Mouse (Mus musculus) megakaryocyte, embryonic 14.5 days (primary cell): Measurements from ENCODE around the gene Mccc2.

Experiments used
- FLI1 ChIP-seq: IDR thresholded peaks from 2 replicates; pipeline ENCODE4 v1.6.1; 2012; ENCODE audit warnings: low read length, inconsistent platforms, mixed read lengths
- GATA1 ChIP-seq: IDR thresholded peaks from 3 replicates; pipeline ENCODE4 v1.6.1; 2012; ENCODE audit warnings: mixed read lengths, low read length, inconsistent platforms, borderline replicate concordance

- TF ChIP-seq FLI1: no peak
- no peak for TF ChIP-seq GATA1
Observed at GRCm38 (mm10) chr13:99939320-99939671, 76.1 kb downstream of the Mccc2 start.
